Mouse (Mus musculus) gastrocnemius, adult 18-20 months (tissue): ENCODE data around the gene Map2k5. TPM values are rescaled to one million over a fixed set of nuclear protein-coding genes. Genes with fewer than 3 reads are reported as not detected.

Source experiments
- DNase-seq: peaks from one replicate; pipeline ENCODE4 v3.0.0; 2021; ENCODE audit warnings: low spot score
- total RNA-seq, 2 experiments: library from RNA; stranded (reverse); gene quantifications; 2 replicates each; pipeline ENCODE4 v1.2.3; 2021

The Map2k5 gene
- total RNA-seq, 2 experiments from 2014 or later, result 14.1 to 15.5 TPM

DNA sequence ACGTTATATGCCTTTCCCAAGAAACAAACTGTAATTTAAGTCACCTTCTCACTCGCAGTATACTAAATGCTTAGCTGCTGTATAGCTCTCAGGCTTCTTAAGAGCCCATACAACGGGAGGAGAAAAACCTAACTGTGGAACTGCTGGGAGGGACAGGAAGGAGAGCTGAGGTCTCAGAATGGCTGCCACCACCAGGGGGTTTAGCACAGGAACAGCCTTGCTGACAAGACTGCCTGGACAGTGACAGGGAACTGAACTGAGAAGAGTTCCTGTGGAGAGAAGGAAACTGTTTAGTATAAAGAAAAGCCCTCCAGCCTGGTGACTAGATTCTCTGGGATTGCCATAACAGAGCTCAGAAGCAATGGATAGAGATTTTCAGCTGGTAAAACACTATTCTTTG lies 35.9 kb downstream of the Map2k5 start:
- no peak for DNase-seq

DNA sequence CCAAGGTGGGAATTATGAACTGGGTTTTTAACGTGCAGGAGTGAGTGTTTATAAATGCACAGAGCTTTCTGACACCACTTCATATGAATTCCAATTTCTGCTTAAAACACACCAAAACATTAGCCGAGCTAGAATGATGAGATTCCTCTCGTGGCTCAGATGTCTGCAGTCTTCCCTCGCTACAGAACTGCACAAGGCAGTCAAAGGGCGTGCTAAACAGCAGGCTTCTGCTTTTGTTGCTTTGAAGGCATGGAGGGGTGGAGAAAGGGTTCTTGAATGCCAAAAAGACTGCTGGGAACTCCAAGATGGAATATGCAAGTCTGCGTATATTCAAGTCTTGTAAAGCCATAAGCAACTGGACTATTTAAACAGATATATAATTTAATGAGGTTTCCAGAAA lies 38.4 kb downstream of the Map2k5 start:
- DNase-seq, result no peak

DNA sequence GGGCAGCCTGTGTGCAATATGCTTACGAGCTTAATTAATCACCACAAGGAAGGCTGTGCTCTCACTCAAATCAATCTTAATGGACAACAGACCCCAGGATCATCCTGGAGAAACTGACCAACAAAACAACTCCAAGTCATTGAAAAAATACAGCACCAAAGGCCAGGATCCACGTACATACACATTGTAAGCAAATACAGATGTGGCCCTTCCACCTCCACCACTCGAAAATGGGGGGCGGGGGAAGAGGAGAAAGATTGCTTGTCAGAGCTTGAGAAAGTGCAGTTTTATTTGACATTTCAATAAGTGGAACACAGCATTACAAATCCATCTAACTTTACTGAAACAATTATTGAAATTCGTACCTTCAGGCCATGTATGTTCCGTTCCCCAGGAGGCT lies 39.0 kb downstream of the Map2k5 start:
- no peak for DNase-seq

DNA sequence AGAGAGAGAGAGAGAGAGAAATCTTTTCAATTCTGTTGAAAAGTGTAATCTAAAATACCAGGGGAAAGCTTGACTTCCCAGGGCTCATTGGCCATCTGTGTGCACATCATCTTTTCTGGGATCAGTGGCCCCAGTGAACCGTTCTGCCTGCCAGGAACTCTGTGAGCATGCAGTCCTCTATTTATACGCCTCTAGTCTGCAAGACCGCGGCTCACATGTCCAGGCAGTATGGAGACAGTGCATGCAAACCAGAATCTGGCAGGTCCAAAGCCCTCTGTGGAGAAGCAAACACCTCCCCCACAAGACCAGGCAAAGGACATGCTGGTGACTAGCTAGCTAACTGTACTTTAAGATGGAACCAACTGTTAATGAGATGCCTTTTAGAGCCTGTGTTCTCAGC lies 41.9 kb downstream of the Map2k5 start:
- DNase-seq, result peak; percentile 53

DNA sequence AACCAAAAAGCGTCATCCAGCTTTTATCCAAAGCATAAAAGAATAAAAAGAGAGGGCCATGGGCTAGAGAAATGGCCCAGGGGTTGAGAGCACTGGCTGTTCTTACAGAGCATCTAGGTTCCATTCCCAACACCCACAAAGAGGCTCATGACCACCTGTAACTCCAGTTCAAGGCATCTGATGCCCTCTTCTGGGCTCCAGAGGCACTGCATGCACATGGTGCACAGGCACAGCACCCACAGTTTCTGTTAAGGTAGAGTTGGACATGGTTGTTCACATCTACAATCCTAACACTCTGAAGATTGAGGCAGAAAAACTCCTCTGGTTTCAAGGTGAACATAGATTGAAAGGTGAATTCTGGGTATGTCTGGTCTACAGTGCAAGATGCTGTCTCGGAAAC lies 44.6 kb downstream of the Map2k5 start:
- no peak for DNase-seq

DNA sequence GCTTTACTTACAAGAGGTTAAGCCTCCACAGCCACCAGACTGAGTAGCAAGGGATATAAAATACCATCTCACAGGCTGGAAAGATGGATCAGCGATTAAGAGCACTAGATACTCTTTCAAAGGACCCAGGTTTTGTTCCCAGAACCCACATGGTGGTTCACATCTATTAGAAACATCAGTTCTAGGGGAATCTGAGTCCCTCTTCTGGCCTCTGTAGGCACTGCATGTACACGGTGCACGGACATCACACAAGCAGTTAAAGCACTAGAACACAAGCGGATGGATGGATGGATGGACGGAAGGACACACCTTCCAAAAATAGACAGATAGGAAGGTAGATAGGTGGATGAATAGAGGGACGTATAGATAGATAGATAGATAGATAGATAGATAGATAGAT lies 46.5 kb downstream of the Map2k5 start:
- no peak for DNase-seq

DNA sequence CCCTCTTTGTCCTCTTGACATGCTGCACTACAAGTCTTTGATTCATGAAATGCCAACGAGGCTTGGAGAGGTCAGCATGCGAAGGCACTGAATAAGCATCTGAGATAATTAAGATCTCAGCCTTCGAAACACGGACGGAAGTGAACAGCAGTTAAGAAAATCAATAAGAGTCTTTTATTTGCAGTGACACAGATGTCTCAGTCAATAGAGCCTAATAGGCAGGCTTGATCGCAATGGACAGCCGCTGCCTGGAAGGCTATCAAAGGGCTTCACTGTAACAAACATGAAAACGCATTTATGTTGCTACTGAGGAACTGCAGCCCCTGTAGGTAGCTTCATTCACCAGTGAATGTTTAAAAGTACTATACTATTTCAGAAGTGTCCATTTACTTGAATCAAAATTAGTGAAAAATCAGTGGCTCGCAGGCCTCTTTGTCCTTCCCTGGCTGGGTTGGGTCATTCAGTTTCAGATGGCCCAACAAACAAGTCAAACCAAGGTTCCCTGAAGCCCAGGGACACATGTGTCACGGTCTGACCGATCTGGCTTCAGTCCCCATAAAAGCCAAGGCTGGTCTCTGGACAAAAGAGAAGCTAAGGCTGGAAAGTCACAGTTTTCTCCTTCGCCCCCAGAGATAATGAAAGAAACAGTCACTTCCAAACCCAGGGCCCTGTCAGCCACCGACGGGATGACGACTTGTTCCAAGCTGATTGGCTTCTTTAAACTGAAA lies 48.6 kb downstream of the Map2k5 start:
- DNase-seq, result no peak

DNA sequence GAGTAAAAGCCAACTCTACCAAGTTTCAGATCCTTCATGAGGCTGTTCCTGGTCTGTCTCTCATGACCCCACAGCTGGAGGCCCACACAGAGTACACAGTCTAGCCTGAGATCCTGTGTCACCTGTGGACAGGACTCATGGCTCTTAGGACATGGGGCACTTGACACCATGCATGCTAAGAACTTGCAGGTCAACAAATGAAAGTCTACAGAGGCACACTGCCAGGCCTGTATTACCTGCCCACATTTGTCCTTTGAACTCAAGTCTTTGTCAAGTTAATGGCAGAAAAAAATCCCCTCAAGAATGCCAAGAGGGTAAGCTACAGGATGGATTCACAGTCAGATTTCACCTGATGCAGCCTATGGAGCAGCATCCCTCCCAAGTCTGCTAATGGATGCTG lies 62.5 kb downstream of the Map2k5 start:
- no peak for DNase-seq

DNA sequence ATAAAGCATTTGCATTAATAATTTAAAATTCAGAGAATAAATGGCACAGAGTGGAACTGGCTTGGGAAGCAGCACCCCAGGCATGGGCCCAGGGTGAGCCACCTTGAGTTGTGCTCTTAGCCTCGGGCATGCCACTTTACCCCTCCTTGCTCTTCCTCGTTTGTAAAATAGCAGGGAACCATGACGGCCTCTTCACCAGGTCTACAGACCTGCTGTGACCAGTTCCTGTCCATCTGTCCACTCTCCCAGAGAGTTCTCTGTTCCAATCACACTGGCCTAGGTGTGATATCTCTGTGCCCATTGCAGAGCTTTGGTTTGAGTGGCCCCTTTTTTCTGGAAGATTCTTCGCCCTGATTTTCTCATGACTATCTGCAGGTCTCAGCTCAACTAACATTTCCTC lies 63.6 kb downstream of the Map2k5 start:
- DNase-seq, result no peak

DNA sequence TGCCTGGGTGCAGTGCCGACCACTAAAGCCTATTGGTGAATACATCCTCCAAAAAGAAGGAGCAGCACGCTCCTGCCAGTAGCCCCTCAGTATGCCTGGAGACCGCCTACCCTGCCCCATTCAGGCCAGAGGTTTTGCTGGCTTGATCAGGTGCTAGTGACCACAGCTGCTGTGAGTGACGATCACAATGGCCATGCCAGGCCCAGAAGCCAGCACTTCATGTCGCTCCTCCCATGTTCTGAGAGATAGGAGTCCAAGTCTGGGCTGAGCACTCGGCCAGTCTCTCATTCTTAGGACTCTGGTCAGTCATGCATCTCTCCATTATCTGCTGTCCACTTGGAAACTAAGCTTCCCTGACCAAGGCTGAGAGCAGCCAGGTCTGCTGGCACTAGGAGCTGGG lies 67.7 kb downstream of the Map2k5 start:
- no peak for DNase-seq

DNA sequence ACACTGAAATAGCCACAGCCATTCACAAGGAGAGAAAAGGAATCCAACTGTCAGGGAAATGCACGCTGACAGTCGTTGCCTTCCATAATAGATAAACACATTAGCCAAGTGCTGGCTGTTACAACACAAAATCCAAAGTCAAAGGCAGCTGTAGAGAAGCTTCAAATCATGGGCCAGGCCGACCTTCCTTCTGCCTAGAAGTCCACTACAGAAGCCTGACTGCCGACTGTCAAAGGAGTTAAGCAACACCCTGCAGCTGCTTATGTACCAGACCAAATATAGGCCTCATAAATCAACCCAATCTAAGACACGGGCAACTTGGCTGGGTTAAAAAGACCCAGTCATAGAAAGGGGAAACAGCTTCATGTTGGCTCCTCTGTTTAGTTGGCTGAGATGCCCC lies 68.7 kb downstream of the Map2k5 start:
- peak; percentile 55 for DNase-seq

DNA sequence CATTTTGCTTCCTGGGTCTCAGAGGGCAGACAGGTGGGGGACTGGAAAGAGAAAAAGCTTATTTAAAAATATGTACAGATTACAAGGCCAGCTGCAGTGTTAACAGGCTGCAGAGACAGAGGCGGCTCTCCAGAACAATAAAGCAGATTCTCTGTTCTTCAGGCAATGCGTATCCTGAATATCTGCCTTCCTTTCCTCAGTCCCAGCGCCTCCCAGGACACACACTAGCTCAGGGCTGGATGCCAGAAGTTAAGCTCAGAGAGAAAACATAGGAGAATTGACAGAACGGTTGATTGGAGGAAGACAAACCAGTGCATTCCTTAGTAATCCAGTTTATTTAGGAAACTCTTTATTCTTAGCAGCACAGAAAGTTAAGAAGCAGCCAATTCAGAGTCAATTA lies 69.3 kb downstream of the Map2k5 start:
- DNase-seq, result no peak

DNA sequence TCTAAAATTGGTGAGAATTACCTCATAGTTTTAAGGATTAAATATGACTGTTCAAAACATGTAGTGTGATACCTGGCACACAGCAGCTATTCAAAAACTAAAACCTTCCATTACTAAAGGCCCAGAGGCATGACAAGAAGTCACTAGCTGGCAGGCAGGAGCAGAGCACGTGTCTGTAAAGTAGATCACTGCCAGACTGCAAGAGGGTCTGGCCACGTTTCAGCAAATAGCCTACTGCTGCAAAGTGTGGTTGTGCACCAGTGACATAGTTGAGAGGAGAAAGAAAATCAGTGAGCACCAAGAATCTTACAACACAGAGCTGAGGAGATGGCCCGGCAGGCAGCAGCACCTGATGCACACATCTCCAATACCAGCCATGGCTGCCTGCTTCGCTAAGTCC lies 75.2 kb downstream of the Map2k5 start:
- DNase-seq, result no peak

DNA sequence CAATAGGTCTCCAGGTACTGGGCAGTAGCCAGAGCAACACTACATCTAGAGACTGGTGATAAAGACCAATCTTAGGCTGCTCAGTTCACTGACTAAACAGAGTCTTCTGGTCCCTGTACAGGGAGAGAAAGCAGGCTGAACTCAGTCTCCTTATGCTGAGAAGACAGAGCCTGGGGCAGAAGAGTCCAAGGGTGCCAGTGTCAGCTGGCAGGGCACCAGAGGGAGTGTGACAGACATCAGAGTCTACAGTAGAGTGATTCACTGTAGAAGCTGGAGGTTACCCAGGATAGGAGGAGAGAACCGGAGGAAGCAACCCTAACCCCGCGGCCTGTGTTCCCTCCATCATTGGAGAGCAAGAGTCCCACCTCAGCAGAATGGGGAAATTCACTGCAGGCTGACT lies 79.0 kb downstream of the Map2k5 start:
- DNase-seq, result no peak

DNA sequence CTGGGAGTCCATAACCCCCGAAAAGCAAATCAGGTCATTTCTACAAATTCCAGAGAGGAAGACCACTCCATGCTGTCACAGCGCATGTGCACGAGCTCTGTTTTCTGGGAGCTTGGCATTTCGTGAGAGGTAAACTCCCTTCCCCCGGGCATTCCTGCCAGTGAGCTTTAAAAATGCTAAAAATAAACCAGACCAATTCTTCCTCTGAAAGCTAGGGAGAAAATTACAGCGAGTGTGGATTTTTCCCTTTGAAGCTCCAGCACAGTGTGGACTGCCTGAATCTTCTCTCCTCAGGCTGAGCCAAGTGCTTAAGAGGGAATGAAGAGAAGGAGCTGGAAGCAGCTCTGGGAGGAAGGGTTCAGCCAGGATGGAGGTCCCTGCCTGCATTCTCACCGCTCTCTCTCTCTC lies 82.1 kb downstream of the Map2k5 start:
- no peak for DNase-seq

DNA sequence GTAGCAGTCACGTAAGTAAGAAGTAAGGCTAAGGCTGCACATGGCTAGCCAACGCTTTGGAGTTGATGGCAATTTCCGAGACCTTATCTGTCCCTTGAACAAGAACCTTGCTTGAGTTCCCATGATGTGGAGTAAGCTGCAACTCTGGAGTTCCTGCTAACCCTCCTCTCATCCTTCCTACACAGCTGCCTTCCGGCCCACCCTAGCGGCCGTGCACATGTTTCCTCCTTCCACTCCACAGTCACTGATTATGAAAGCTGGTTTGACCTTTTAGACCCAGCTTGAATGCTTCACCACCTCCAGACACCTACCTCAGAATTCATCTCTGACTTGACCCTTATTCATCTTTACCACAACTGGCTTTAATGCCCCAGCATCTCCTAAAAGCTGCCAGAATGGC lies 82.9 kb downstream of the Map2k5 start:
- DNase-seq, result no peak

DNA sequence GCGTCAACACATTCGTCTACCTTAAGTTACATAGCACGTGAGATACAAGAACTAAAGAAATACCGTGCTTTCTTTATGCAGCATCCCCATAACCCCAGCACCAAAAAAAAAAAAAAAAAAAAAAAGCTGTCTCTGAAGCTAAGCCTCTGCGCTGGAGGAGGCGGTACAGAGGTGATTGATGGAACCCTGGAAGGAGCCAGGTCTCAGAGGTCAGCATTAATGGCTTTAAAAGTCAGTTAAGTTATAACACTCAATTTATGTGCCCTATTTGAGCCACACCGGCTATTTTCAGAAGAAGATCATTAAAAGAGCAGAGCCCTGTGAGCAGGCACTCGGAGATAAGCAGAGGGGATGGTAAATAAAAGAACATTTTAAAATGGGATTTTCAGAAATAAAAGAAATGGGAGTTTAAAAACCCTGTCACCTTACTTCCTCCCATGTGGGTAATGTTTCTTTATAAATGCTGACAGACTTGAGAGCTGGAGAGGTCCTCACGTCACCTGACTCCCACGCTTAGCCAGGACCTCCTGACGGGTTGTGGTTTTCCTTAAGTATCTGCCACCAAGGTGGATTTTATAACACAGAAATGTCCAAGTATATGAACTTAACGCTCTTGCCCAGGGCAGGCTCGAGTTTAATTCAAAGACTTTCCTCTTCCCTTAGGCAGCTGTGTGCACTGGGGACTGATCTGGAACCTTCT lies 83.8 kb downstream of the Map2k5 start:
- no peak for DNase-seq

DNA sequence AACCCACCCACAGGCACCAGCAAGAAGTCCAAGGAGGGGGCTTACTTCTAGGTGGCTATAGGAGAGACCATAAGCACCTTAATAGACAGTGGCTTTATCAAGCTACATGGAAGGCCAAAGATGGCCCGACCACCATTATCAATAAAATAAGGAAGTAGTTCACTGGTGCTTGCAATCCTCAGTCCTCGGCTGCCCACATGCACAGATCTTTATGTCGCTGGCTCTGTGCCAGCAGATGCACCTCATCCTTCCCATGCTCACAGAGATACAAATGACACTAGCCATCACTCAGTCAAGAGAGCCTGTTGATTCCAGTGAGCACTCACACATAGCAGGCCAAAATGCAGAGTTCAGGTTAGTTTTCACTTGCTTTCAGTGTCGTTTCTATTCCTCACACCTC lies 89.0 kb downstream of the Map2k5 start:
- no peak for DNase-seq

DNA sequence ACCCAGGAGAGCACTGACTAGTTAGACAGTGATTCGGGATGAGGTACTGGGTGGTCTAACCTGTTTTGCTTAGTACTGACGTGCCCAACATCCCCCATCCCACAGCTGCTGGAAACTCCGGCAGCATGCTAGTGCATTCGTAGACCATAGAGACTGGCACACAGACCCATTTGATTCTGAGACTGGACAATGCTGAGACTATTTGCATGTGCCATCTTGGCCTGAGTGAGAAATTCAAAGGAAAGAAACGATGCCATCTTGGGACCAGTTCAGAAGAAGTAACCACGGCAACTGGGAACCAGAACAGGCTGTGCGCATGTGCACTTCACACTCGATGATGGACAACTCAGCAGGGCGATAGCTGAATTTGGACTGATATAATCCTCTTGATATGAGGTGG lies 93.3 kb downstream of the Map2k5 start:
- DNase-seq, result no peak

DNA sequence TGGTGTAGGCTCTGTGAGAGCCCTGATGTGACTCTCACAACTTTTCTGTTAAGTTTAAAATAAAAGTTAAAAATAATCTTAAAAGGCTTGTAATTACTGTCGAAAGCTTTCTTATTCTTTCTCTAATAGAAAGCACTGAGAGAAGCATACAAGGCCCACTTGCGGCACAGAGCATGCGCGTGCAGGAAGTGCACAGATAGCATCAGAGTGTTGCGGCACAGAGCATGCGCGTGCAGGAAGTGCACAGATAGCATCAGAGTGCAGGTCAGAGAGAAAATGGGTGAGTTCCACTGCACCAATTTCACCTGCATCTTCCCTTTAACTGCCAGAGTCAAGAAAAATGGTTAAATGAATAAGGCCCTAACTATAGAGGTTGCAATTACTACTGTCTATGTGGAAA lies 95.7 kb downstream of the Map2k5 start:
- DNase-seq, result no peak

DNA sequence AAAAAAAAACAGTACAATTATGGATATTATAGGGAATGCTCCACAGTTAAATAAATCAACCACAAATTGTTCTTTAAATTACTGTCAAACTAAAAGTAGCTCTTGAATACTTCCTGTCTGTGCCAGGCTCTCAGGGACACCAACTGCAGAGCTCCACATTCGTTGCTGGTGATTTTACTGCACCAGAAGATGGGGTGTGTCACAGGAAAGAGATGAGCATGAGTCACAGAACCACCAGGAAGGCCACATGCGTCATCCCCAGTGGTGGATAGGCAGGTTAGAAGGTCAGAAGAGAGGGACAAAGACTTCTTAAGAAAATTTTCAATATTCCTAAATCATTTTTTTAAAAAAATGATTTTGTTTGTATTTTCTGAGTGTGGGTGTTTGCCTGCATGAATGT lies 96.6 kb downstream of the Map2k5 start:
- no peak for DNase-seq

DNA sequence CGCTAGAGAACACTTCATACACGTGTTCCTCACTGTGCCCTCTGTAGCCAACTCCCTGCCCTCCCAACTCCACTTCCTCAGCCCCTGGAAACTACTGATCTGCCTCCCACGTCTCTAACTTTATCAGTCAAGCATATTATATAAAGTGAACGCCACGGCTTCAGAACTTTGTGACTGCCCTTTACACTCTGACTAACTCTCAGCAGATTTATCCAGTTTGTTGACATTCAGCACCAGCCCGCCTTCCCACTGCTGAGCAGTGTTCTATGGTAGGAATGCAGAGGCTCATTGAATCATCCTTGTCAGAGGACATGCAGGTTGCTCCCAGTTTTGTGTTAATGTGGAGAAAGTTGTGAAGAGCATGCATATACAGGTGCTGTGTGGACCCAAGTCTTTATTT lies 103.9 kb downstream of the Map2k5 start:
- DNase-seq, result no peak

DNA sequence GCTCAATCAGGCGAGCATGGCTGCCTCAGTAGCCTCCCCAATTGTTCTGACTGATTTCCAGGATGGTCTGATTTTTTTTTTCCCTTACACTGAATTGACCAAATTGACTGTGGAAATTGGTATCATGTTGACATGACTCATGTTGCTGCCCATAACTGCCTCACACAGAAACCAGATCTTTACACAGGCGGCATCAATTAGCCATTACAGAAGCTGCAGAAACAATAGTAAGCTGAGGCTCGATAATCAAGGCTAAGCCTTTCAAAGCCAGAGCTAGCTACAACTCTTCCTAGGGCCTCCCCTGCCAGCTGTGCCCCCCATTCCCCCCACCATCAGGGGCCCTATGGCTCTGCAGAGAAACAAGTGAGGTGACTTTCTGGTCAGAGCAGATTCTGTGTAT lies 107.9 kb downstream of the Map2k5 start:
- no peak for DNase-seq

DNA sequence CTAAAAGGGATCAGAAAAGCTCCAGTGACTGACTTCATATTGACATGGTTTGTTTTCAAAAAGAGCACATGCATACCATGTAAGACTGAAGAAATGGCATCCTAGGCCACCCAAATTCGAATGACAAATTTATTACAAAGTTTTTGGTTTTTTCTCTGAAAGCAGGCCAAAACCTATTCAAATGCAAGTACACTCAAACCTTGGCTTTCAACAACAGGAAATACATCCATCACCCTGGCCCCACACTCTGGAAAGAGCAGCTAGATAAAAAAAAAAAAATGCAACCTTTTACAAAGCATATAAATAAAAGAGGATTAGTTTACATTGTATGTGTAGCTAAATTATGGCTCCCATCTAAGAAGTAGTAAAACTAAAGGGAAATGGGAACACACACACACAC lies 114.5 kb downstream of the Map2k5 start:
- no peak for DNase-seq
